Mouse (Mus musculus) bone marrow, adult 2 months (tissue): Measurements from ENCODE around the gene Grhl3. TPM values are rescaled to one million over a fixed set of nuclear protein-coding genes. Genes with fewer than 3 reads are reported as not detected.

ENCODE experiments used
- H3K27ac ChIP-seq: fragments of 200-500 bp; 2 replicates; pipeline ENCODE4 v1.5.1; 2012; ENCODE audit warnings: low read depth, mild to moderate bottlenecking, control low read depth, inconsistent platforms, low read length; ENCODE audit not compliant: control insufficient read depth, poor library complexity, insufficient read depth
- H3K4me1 ChIP-seq: fragments of 200-500 bp; 2 replicates; pipeline ENCODE4 v1.6.1; 2011; ENCODE audit warnings: low read length; ENCODE audit not compliant: control insufficient read depth, insufficient read depth
- H3K4me3 ChIP-seq: fragments of 200-500 bp; replicated peaks from 2 replicates; pipeline ENCODE3; 2011; ENCODE audit warnings: mild to moderate bottlenecking, low read depth, low read length, control low read depth; ENCODE audit not compliant: control insufficient read depth
- CTCF ChIP-seq: fragments of 200-500 bp; IDR thresholded peaks from 2 replicates; pipeline ENCODE4 v1.5.1; 2011; ENCODE audit warnings: low read length, control low read depth; ENCODE audit not compliant: control insufficient read depth, insufficient read depth
- POLR2A ChIP-seq: fragments of 200-500 bp; IDR thresholded peaks from 2 replicates; pipeline ENCODE4 v1.6.1; 2011; ENCODE audit warnings: low read depth, mild to moderate bottlenecking, control low read depth, low read length, borderline replicate concordance; ENCODE audit not compliant: control insufficient read depth
- WGBS: fragments of 180-500 bp; shearing (Covaris S2); methylation state at CpG from one replicate; pipeline ENCODE4 v1.1.7; 2018; 5-methylcytosine and 5-hydroxymethylcytosine counted together
- polyA plus RNA-seq: library from polyadenylated mRNA; stranded (reverse); fragments of >200 nt; gene quantifications from 2 replicates; pipeline ENCODE4 v1.2.4, GENCODE M21; 2011; ENCODE audit warnings: low replicate concordance; ENCODE audit not compliant: missing spikeins, insufficient read depth, insufficient read length

Gene Grhl3
- polyA plus RNA-seq, 1 experiment, result not detected

DNA sequence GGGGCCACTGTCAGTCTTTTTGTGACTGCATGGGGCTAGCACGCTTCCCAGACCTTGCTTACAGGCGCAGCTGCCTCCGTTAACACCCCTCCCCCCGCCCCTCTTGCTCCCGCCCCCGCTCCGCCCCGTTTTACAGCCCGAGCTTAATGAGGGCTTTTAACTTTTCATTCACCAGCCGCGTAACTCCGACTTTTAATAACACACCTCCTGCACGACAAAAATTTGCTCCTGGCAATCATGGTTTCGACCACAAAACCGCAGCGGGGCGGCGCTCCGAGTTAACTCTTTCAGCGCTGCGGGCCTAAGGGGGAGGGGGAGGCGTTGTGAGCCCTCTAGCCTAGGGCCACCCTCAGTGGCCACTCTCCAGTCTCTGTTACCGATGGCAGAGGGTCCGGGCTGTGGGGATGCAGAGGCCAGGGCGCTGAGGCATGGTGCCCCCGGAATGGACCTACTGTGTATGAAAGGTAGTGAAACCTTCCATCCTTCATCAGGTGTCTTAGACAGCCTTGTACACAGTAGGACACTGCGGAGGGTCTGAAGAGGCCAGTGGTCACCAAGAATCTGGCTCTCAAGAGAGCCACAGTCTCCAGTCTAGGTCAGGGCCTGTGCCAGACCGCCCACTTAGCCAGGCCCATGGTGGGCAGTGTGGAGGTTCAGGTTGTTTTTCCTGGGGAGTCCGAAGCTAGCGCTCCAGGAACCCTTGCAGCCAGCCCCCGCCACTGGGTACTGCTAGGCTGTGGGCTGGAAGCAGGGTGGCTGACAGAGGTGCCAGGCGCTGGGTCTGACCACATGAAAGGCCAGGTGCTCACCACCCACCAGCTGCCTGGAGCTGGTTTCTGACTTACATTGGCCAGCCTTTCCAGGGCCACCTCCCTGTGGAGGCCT lies 3.0 kb downstream of the Grhl3 start:
- no peaks in the 10 kb centered on the region; the same call in 1 of the 2 replicates for H3K4me1 ChIP-seq
- H3K4me3 ChIP-seq, result no peak overlapping the region
- H3K27ac ChIP-seq, result no peak overlapping the region; the same call in 1 of the 2 replicates
- 13% methylated on average over 32 of the region's 32 CpGs for WGBS
- no peak for TF ChIP-seq POLR2A
- no peak for TF ChIP-seq CTCF

GRCm38 (mm10) chr4:135569201-135569600 lies 4.2 kb downstream of the Grhl3 start:
- WGBS, result 5% methylated on average over 11 of the region's 11 CpGs
- no peaks in the 10 kb centered on the region; the same call in 1 of the 2 replicates for H3K4me1 ChIP-seq
- TF ChIP-seq POLR2A, result no peak
- no peak for TF ChIP-seq CTCF
- H3K4me3 ChIP-seq, result no peak overlapping the region
- H3K27ac ChIP-seq, result no peak overlapping the region

GRCm38 (mm10) chr4:135567484-135567883 lies 5.9 kb downstream of the Grhl3 start:
- TF ChIP-seq POLR2A (no peak), CTCF (no peak)
- no peak overlapping the region for H3K4me3 ChIP-seq
- WGBS, result 42% methylated on average over 8 of the region's 8 CpGs
- no peak overlapping the region for H3K27ac ChIP-seq
- no peaks in the 10 kb centered on the region; the same call in 1 of the 2 replicates for H3K4me1 ChIP-seq

DNA sequence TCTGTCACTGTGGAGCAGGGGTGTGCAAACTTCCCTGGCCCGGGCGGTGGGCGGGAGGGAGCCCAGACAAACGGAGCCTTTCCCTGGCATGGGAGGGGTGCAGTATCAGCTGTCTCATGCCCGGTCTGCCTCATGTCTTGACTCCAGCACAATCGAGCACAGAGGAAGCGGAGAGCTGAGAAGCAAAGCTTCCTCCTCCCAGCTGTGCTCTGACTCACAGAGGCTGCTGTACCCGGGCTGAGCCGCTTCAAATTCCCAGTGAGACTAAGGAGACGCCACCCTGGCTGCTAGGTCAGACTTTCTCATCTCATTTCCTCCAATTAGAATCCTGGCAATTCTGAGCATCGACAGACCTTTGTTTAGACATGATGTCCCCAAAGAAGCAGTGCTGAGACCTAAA lies 6.4 kb downstream of the Grhl3 start:
- TF ChIP-seq CTCF (no peak), POLR2A (no peak)
- Histone ChIP-seq H3K4me3 (no peak overlapping the region), H3K27ac (no peak overlapping the region), H3K4me1 (no peaks in the 10 kb centered on the region; the same call in 1 of the 2 replicates)
- 16% methylated on average over 11 of the region's 11 CpGs for WGBS

DNA sequence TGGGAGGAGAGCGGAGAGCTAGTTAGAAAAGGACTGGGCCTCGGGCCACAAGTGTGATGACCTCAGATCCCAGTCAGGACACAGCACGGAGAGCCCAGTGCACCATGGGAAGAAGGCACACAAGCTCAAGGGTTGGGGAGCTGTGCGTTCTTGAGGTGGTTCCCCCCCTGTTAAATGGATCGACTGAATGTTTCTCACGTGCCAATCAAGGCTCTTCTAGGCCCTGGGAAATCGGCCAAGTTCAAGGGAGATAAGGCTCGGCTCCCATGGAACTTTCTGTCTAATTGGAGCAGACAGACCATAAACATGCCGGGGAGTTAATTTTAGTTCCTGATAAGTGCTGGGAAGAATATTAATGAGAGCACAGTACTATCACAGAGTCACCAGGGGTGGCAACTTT lies 8.0 kb downstream of the Grhl3 start:
- H3K4me1 ChIP-seq, result no peaks in the 10 kb centered on the region; the same call in 1 of the 2 replicates
- no peak overlapping the region for H3K4me3 ChIP-seq
- no peak for TF ChIP-seq CTCF
- no peak for TF ChIP-seq POLR2A
- 60% methylated on average over 9 of the region's 9 CpGs for WGBS
- H3K27ac ChIP-seq, result no peak overlapping the region

DNA sequence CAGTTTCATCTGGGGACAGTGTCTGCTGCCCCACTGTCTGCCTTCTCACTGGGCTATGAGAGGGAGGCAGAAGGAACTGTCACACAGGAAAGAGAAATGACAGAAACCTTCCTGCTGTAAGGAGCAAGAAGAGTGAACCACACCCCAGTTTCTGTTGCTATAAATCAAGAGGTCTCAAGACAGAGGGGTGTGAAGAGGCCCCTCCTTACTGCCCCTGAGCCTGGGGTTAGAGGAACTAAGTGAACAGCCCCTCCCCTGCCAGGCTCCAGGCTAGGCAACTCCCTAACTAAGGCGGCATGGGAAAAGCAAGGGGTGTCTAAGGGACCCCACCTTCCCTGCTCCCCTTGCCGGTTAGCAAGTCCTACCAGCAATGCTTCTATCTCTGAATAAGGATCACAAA lies 9.6 kb downstream of the Grhl3 start:
- 10% methylated on average over 2 of the region's 2 CpGs for WGBS

DNA sequence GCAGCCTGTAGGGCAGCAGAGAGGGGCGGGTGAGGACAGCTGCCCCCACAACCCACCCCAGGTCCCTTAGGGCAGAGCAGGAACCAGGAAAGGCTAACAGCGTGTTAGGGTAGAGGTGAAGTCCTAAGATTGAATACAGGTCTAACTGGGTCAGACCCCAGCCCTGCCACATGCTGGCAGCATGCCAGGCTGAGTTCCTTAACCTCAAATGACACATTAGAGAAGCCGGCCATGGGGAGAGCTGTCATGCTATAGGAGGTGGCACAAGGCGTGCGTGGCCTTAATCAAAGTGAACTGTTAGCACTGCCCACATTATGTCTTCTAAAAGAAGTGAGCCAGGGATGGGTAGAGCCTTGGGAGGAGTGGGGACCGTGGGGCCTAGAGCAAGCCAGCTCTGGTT lies 24.1 kb downstream of the Grhl3 start:
- 69% methylated on average over 6 of the region's 6 CpGs for WGBS

More for the DNA sequence above, 9.6 kb downstream of the Grhl3 start:
- H3K27ac ChIP-seq, result no peak overlapping the region
- no peak overlapping the region for H3K4me3 ChIP-seq
- no peaks in the 10 kb centered on the region; the same call in 1 of the 2 replicates for H3K4me1 ChIP-seq
- TF ChIP-seq POLR2A, result no peak
- no peak for TF ChIP-seq CTCF

DNA sequence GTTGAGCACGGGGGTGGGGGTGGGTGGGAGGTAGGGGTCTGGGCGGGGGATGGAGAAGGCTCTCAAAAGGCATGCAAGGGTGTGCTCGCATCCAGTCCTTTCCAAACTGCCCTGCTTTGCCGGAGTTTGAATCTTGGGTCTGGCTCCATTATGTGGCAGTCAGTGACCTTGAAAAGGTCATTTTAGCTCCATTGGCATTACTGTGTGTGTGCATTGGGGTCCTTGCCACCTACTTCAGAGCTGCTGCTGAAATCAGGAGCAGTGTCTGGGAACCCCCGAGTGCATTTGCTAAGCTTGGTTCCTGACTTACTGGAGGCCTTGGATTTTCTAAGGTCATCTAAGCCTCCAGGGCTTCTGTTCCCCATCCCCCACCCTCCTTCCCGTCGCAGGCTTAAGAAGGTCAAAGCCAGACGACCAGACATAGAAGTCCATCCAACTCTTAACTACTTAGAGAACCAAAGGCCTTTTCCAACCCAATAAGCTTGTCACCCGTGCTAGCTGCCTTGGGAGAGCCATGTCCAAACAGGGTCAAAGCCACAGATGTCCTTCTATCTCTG lies 24.8 kb downstream of the Grhl3 start:
- no peak overlapping the region for H3K4me3 ChIP-seq
- TF ChIP-seq CTCF (no peak), POLR2A (no peak)
- H3K4me1 ChIP-seq, result no peaks in the 10 kb centered on the region; the same call in 1 of the 2 replicates
- WGBS, result 76% methylated on average over 9 of the region's 9 CpGs
- H3K27ac ChIP-seq, result no peak overlapping the region

More for the DNA sequence above, 24.1 kb downstream of the Grhl3 start:
- Histone ChIP-seq H3K4me1 (no peaks in the 10 kb centered on the region; the same call in 1 of the 2 replicates), H3K27ac (no peak overlapping the region), H3K4me3 (no peak overlapping the region)
- TF ChIP-seq POLR2A (no peak), CTCF (no peak)
